Mouse (Mus musculus) cerebellum, adult 2 months (tissue): Measurements from ENCODE around the gene Tada1.

ENCODE experiments used
- CTCF ChIP-seq: fragments of 200-500 bp; IDR thresholded peaks from 2 replicates; pipeline ENCODE4 v1.5.1; 2011; ENCODE audit warnings: low read depth, mild to moderate bottlenecking, control low read depth, low read length, moderate library complexity, borderline replicate concordance; ENCODE audit not compliant: insufficient read depth
- POLR2A ChIP-seq: fragments of 200-500 bp; IDR thresholded peaks from 2 replicates; pipeline ENCODE4 v1.6.1; 2011; ENCODE audit warnings: low read length, control low read depth, borderline replicate concordance; ENCODE audit not compliant: insufficient read depth

DNA sequence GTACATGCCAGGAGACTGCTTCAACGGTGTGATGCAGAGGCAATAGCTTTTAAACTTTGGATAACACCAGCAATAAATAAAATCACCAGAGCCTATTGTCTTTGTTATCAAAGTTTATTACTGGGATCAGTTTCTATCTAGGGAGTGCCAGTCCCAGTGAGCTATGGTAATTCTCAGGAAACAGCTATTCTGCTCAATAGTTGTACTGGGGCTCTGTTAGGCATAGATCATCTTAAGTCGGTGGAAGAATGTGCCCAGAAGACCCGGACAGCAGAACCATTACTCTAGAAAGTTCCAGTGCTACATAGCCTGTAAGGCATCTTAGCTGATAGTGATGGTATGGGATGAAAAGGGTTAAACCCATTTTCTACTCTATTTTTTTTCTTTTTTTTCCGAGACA is 15.9 kb downstream of the Tada1 start:
- no peak for TF ChIP-seq CTCF
- no peak for TF ChIP-seq POLR2A
